Mouse (Mus musculus) CH12.LX (cell line): ENCODE results near the gene Prkch.

ENCODE experiments used
- CHD2 ChIP-seq: IDR thresholded peaks from 2 replicates; pipeline ENCODE4 v1.6.1; 2011; ENCODE audit warnings: low read length, improper control_type of control experiment
- JUN ChIP-seq: IDR thresholded peaks from 2 replicates; pipeline ENCODE4 v1.6.1; 2011; ENCODE audit warnings: low read depth, mild to moderate bottlenecking, low read length, improper control_type of control experiment, moderate library complexity; ENCODE audit not compliant: insufficient read depth
- KAT2A ChIP-seq: IDR thresholded peaks from 2 replicates; pipeline ENCODE4 v1.6.1; 2012; ENCODE audit warnings: low read length, improper control_type of control experiment, inconsistent platforms; ENCODE audit not compliant: insufficient replicate concordance
- NRF1 ChIP-seq: IDR thresholded peaks from 2 replicates; pipeline ENCODE4 v1.6.1; 2014; ENCODE audit warnings: low read depth, mild to moderate bottlenecking, inconsistent platforms, low read length, improper control_type of control experiment, moderate library complexity

DNA sequence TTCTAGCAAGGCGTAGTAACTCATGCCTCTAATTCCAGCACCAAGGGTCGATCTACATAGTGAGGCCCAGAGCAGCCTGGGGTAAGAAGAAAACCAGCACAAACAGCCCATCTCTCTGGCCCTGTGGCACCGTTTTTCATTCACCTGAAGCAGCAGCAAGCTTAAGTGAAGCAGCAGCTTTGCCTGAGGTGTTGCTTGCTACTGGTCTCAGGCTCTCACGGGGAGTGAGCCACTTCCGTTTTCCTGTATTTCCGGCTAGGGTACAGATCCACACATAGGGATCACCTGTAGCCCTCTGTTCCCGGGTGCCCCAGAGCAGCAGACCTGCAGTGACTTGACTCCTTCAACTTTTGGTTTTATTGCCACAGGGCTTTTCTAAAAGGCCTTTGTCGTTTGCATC is 114.2 kb downstream of the Prkch start:
- TF ChIP-seq NRF1 (no peak), CHD2 (no peak), JUN (no peak), KAT2A (no peak)
